In the genomic region with DNA sequence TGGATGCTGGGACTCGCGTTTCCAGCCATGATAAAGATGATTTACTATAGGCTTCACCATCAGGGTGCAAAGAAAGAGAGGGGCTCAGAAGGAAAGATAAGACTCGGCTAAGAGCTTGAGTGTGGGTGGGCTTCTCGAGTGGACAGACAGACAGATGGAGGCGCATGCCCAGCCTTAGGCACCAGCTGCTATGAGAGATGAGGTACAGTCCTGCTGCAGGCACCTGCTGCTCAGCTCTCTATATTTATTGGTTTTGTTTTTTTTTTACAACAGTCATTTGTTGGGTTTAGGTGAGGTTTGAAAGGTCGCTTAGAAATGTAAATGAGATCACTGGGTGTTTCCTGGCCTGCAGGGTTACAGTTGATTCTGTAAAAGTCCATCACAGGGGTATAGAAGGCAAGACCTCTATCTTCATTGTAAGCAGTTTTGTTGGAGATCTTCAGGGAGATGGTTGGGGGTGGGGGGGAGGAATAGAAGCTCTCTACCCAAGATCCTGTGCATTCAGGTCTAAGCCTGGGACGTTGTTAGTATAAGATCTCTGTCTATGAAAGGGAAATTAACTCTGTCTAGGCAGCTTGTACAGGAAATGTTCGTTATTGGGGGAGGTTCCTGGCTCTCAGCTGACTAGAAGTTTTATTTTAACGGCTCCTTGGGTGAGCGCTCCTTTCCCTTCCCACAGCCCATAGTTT, we compare ENCODE assay signal across 20 mouse cellular contexts. TPM values are rescaled to one million over a fixed set of nuclear protein-coding genes. Genes with fewer than 3 reads are reported as not detected.
DNase-seq lines count a peak whose midpoint lies in the region; ATAC-seq and TF ChIP-seq lines count a peak whose summit lies in the region.
"Had no signal": no experiment of that assay in that cellular context is flagged by ENCODE, and none has a peak within 500 bp of the region (broad histone marks: within the 10 kb centered on the region; RNA-seq: fewer than 3 reads in every experiment).

No protein-coding gene starts in this region.

- H3K9me3 ChIP-seq in megakaryocyte, embryonic 14.5 days, result no peaks in the 10 kb centered on the region
- H3K9me3 ChIP-seq in G1E (replicated peaks), result no peaks in the 10 kb centered on the region
- no peaks in the 10 kb centered on the region for H3K9me3 ChIP-seq in intestine, embryonic 15.5 days
- H3K9me3 ChIP-seq: embryonic facial prominence, embryonic 13.5 days; midbrain, embryonic 12.5 days had no signal

- 41% methylated on average over 10 of the region's 10 CpGs for WGBS in intestine, embryonic 15.5 days
- WGBS in kidney, adult 2 months, result 47% methylated on average over 10 of the region's 10 CpGs

- ATAC-seq in megakaryocyte, adult 5-6 weeks (ENCODE audit: poor library complexity, severe bottlenecking), result no peak
- ATAC-seq in G1E (ENCODE audit: extremely low read depth, insufficient number of reproducible peaks, low FRiP score, poor library complexity, severe bottlenecking), result peak; percentile 50
- ATAC-seq in intestine, embryonic 15.5 days, result no peak
- ATAC-seq: forebrain, postnatal 0 days; hindbrain, embryonic 16.5 days had no signal

- peak overlapping the region; percentile 73 for H3K4me3 ChIP-seq in megakaryocyte, embryonic 14.5 days (replicated peaks)
- peak overlapping the region; percentile 48; the same call in 1 of the 2 replicates for H3K4me3 ChIP-seq in G1E (ENCODE audit: low read depth, low read length)
- no peak overlapping the region for H3K4me3 ChIP-seq in intestine, embryonic 15.5 days (replicated peaks)
- H3K4me3 ChIP-seq in kidney, adult 2 months (ENCODE audit: insufficient read depth, low read depth, low read length), result no peak overlapping the region
- H3K4me3 ChIP-seq: embryonic facial prominence, embryonic 13.5 days; heart, adult 2 months; left cerebral cortex, adult 2 months; midbrain, embryonic 12.5 days had no signal

- H3K4me1 ChIP-seq in megakaryocyte, embryonic 14.5 days, result peaks cover 83% of the 10 kb centered on the region
- peaks cover 86% of the 10 kb centered on the region for H3K4me1 ChIP-seq in G1E (ENCODE audit: insufficient read depth, low read depth, low read length)
- peaks cover 43% of the 10 kb centered on the region for H3K4me1 ChIP-seq in intestine, embryonic 15.5 days (replicated peaks)
- no peaks in the 10 kb centered on the region for H3K4me1 ChIP-seq in kidney, adult 2 months (ENCODE audit: control insufficient read depth, insufficient read depth, low read length)

- H3K9ac ChIP-seq in intestine, embryonic 15.5 days, result no peak overlapping the region
- H3K9ac ChIP-seq: embryonic facial prominence, embryonic 13.5 days; forebrain, postnatal 0 days; midbrain, embryonic 12.5 days had no signal

- no peak overlapping the region for H3K4me2 ChIP-seq in intestine, embryonic 15.5 days (replicated peaks)
- H3K4me2 ChIP-seq: embryonic facial prominence, embryonic 13.5 days; midbrain, embryonic 12.5 days had no signal

- H3K36me3 ChIP-seq in megakaryocyte, embryonic 14.5 days (replicated peaks; ENCODE audit: low read length), result peaks cover 32% of the 10 kb centered on the region
- peaks cover 72% of the 10 kb centered on the region for H3K36me3 ChIP-seq in G1E (replicated peaks)
- H3K36me3 ChIP-seq in intestine, embryonic 15.5 days, result 0 out of 2 replicates have a peak, but pooled peaks cover 5% of the 10 kb centered on the region
- no peaks in the 10 kb centered on the region for H3K36me3 ChIP-seq in kidney, adult 2 months (ENCODE audit: control insufficient read depth, insufficient read depth, low read length)

- no peak for TF ChIP-seq POLR2A in kidney, adult 2 months (IDR thresholded peaks at IDR 0.05; ENCODE audit: low read depth, low read length)

- H3K27ac ChIP-seq in intestine, embryonic 15.5 days, result 0 out of 2 replicates have a peak overlapping the region, but pooled peaks have one; percentile 19
- no peak overlapping the region for H3K27ac ChIP-seq in kidney, adult 2 months (ENCODE audit: insufficient read depth, low read depth, low read length)
- H3K27ac ChIP-seq: heart, adult 2 months; left cerebral cortex, adult 2 months; midbrain, embryonic 12.5 days had no signal

- H3K27me3 ChIP-seq in megakaryocyte, embryonic 14.5 days (replicated peaks), result no peaks in the 10 kb centered on the region
- H3K27me3 ChIP-seq in G1E (ENCODE audit: insufficient read depth, low read length), result no peaks in the 10 kb centered on the region
- H3K27me3 ChIP-seq in intestine, embryonic 15.5 days (replicated peaks), result no peaks in the 10 kb centered on the region
- no peaks in the 10 kb centered on the region for H3K27me3 ChIP-seq in kidney, adult 2 months (replicated peaks; ENCODE audit: control insufficient read depth, insufficient read depth, low read length)
- H3K27me3 ChIP-seq: embryonic facial prominence, embryonic 13.5 days; midbrain, embryonic 12.5 days had no signal

- DNase-seq in G1E (ENCODE audit: low spot score), result no peak
- peak; percentile 48 for DNase-seq in thymus, postnatal 14 days
- no peak for DNase-seq in kidney, adult 2 months
- no peak for DNase-seq in adrenal gland, postnatal 4 days (ENCODE audit: low spot score in 2 of 2)
- DNase-seq: adrenal gland, postnatal 14 days; cerebellum, adult 8-10 months; forebrain, postnatal 0 days; heart, adult 2 months; kidney, postnatal 4 days; retina, postnatal 1 day had no signal

- no peak for TF ChIP-seq CTCF in G1E (IDR thresholded peaks at IDR 0.05; ENCODE audit: low read depth, low read length)
- TF ChIP-seq CTCF in kidney, adult 2 months (conservative IDR thresholded peaks at IDR 0.05; ENCODE audit: insufficient read depth, insufficient read length, low read depth, low read length), result no peak

RNA-seq across cellular contexts. Expression of a gene that starts 18.3 kb away (rescaled TPM):
- 5.4 and 42.9 TPM in 2 replicates for polyA plus RNA-seq in megakaryocyte, embryonic 14.5 days (2012; ENCODE audit: insufficient read depth, low replicate concordance)
- total RNA-seq in megakaryocyte, adult 5-6 weeks (2015), result 7.5 and 11.1 TPM in 2 replicates
- total RNA-seq in megakaryocyte, adult 5-6 weeks (2017), result 23.5 and 26.1 TPM in 2 replicates
- total RNA-seq in G1E (2014; fragmentation: Nextera tagmentation) (62.3 and 72.9 TPM in 2 replicates), G1E (2017) (185 and 189 TPM in 2 replicates)
- 89.8 and 107 TPM in 2 replicates for polyA plus RNA-seq in G1E (2012)
- polyA plus RNA-seq in intestine, embryonic 15.5 days (2015; fragmentation: Nextera tagmentation; extraction: Ambion mirVana), result 44.4 and 47.2 TPM in 2 replicates
- 5.5 and 6.4 TPM in 2 replicates for polyA plus RNA-seq in kidney, adult 2 months (2012; rRNA removed)
- total RNA-seq in adrenal gland, postnatal 4 days (2021), result 10 to 100 TPM; 53.3 to 54.2 TPM

RNA-seq across cellular contexts. Expression of a gene that starts 48.8 kb away (rescaled TPM):
- polyA plus RNA-seq in megakaryocyte, embryonic 14.5 days (2012; ENCODE audit: insufficient read depth, low replicate concordance), result not detected in 2 replicates
- total RNA-seq in megakaryocyte, adult 5-6 weeks (2015), result not detected in 2 replicates
- total RNA-seq in megakaryocyte, adult 5-6 weeks (2017), result not detected in 2 replicates
- not detected in 2 replicates for total RNA-seq in G1E (2014; fragmentation: Nextera tagmentation)
- total RNA-seq in G1E (2017), result not detected in 2 replicates
- polyA plus RNA-seq in G1E (2012), result not detected in 2 replicates
- polyA plus RNA-seq in intestine, embryonic 15.5 days (2015; fragmentation: Nextera tagmentation; extraction: Ambion mirVana), result not detected in 2 replicates
- not detected in 2 replicates for polyA plus RNA-seq in kidney, adult 2 months (2012; rRNA removed)
- total RNA-seq in adrenal gland, postnatal 4 days (2021), result not detected
- total RNA-seq: forebrain, postnatal 0 days; liver, adult 2 months had no signal
- polyA plus RNA-seq: embryonic facial prominence, embryonic 13.5 days; liver, adult 2 months; midbrain, embryonic 12.5 days; neural tube, embryonic 11.5 days; stomach, embryonic 14.5 days had no signal

RNA-seq across cellular contexts. Expression of a gene that starts 56.6 kb away (rescaled TPM):
- polyA plus RNA-seq in megakaryocyte, embryonic 14.5 days (2012; ENCODE audit: insufficient read depth, low replicate concordance), result 5.0 and 8.9 TPM in 2 replicates
- total RNA-seq in megakaryocyte, adult 5-6 weeks (2015), result 4.6 and 5.3 TPM in 2 replicates
- 9.8 and 11.6 TPM in 2 replicates for total RNA-seq in megakaryocyte, adult 5-6 weeks (2017)
- total RNA-seq in G1E (2014; fragmentation: Nextera tagmentation) (18.0 and 21.3 TPM in 2 replicates), G1E (2017) (26.2 and 27.6 TPM in 2 replicates)
- polyA plus RNA-seq in G1E (2012), result 31.1 and 36.5 TPM in 2 replicates
- polyA plus RNA-seq in intestine, embryonic 15.5 days (2015; fragmentation: Nextera tagmentation; extraction: Ambion mirVana), result 40.3 and 41.5 TPM in 2 replicates
- 25.9 and 26.9 TPM in 2 replicates for polyA plus RNA-seq in kidney, adult 2 months (2012; rRNA removed)
- 10 to 100 TPM; 31.1 to 32.2 TPM for total RNA-seq in adrenal gland, postnatal 4 days (2021)

Comparison
In these comparisons a context has a peak if more than half of its experiments do, and no peak if none do; other contexts are left out.
1. H3K4me3 ChIP-seq: peak in megakaryocyte, embryonic 14.5 days (single experiment) and G1E (single experiment); none in intestine, embryonic 15.5 days (single experiment) and kidney, adult 2 months (single experiment).